ENCODE assay signal across 14 mouse cellular contexts in the genomic region with DNA sequence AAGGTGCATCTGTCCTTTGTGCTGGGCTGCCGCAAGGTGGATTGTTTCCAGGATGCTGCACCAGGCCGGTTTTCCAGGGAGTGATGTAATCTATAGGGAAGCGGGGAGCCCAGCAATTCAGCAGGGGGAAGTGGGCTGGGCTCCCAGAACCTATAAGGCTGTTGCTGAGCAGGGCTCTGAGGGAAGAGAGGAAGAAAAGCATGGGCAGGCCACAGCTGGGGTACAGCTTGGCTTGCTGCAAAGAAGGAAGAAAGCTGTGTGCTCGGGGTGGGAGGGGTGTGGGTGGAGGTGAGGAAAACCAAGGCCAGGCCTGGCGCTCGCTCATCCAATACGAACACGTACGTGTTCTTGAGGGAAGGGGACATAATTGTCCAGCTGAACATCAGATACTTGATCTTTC.
DNase-seq lines count a peak whose midpoint lies in the region; ATAC-seq and TF ChIP-seq lines count a peak whose summit lies in the region.
"Had no signal": no experiment of that assay in that cellular context is flagged by ENCODE, and none has a peak within 500 bp of the region (broad histone marks: within the 10 kb centered on the region; RNA-seq: fewer than 3 reads in every experiment).

No protein-coding gene starts in this region.

- no peaks in the 10 kb centered on the region for H3K9me3 ChIP-seq in heart, embryonic 10.5 days
- no peaks in the 10 kb centered on the region for H3K9me3 ChIP-seq in lung, embryonic 16.5 days (ENCODE audit: control insufficient read depth, low read length)
- no peaks in the 10 kb centered on the region for H3K9me3 ChIP-seq in lung, postnatal 0 days (ENCODE audit: low read length)
- no peaks in the 10 kb centered on the region for H3K9me3 ChIP-seq in embryonic facial prominence, embryonic 14.5 days (ENCODE audit: control insufficient read depth, low read length)
- no peaks in the 10 kb centered on the region for H3K9me3 ChIP-seq in stomach, embryonic 15.5 days
- H3K9me3 ChIP-seq: embryonic facial prominence, embryonic 12.5 days; heart, embryonic 13.5 days had no signal

- ATAC-seq in lung, embryonic 16.5 days (ENCODE audit: low read depth) = peak; percentile 71; the same call in 1 of the 2 replicates
- no peak for ATAC-seq in lung, postnatal 0 days
- ATAC-seq in embryonic facial prominence, embryonic 14.5 days (ENCODE audit: low read depth) = peak; percentile 65; the same call in 1 of the 2 replicates
- ATAC-seq in stomach, embryonic 15.5 days (ENCODE audit: insufficient read depth, low FRiP score, low read depth) = no peak
- no peak for ATAC-seq in CD4-positive, CD25-positive, alpha-beta regulatory T cell, adult 4 months
- ATAC-seq: inflammation-experienced regulatory T-cells, adult 6 months had no signal

- peaks cover 9% of the 10 kb centered on the region for H3K4me1 ChIP-seq in heart, embryonic 10.5 days
- peaks cover 6% of the 10 kb centered on the region; the same call in 1 of the 2 replicates for H3K4me1 ChIP-seq in lung, embryonic 16.5 days (replicated peaks; ENCODE audit: control insufficient read depth, insufficient read depth, low read length)
- H3K4me1 ChIP-seq in lung, postnatal 0 days (ENCODE audit: insufficient read depth, low read depth, low read length) = no peaks in the 10 kb centered on the region
- H3K4me1 ChIP-seq in embryonic facial prominence, embryonic 14.5 days (ENCODE audit: control insufficient read depth, insufficient read depth, low read length) = peaks cover 5% of the 10 kb centered on the region; the same call in 1 of the 2 replicates
- H3K4me1 ChIP-seq in stomach, embryonic 15.5 days = peaks cover 15% of the 10 kb centered on the region; the same call in 1 of the 2 replicates

- DNase-seq in heart, adult 11 months = peak; percentile 95
- DNase-seq in heart, embryonic 10.5 days (ENCODE audit: low spot score) = no peak
- DNase-seq in lung, postnatal 0 days (ENCODE audit: low spot score) = no peak
- peak; percentile 53 for DNase-seq in embryonic facial prominence, embryonic 14.5 days (ENCODE audit: low spot score)
- DNase-seq in retina, postnatal 1 day = no peak
- DNase-seq: adrenal gland, postnatal 14 days; cerebellum, adult 9-11 months; left cerebral cortex, postnatal 4 days had no signal

- H3K4me2 ChIP-seq in lung, embryonic 16.5 days (ENCODE audit: low read depth, low read length) = no peak overlapping the region
- no peak overlapping the region for H3K4me2 ChIP-seq in lung, postnatal 0 days (replicated peaks; ENCODE audit: low read depth, low read length)
- H3K4me2 ChIP-seq in embryonic facial prominence, embryonic 14.5 days (ENCODE audit: low read depth, low read length) = no peak overlapping the region
- H3K4me2 ChIP-seq in stomach, embryonic 15.5 days = no peak overlapping the region
- H3K4me2 ChIP-seq: embryonic facial prominence, embryonic 12.5 days; heart, embryonic 13.5 days had no signal

- no peaks in the 10 kb centered on the region for H3K27me3 ChIP-seq in heart, embryonic 10.5 days (ENCODE audit: insufficient read depth, poor library complexity, severe bottlenecking)
- H3K27me3 ChIP-seq in lung, embryonic 16.5 days (ENCODE audit: control insufficient read depth, insufficient read depth, low read depth, low read length) = no peaks in the 10 kb centered on the region
- H3K27me3 ChIP-seq in lung, postnatal 0 days (replicated peaks; ENCODE audit: insufficient read depth, low read length) = no peaks in the 10 kb centered on the region
- H3K27me3 ChIP-seq in embryonic facial prominence, embryonic 14.5 days (replicated peaks; ENCODE audit: control insufficient read depth, insufficient read depth, low read length) = no peaks in the 10 kb centered on the region
- H3K27me3 ChIP-seq in stomach, embryonic 15.5 days (replicated peaks) = no peaks in the 10 kb centered on the region
- H3K27me3 ChIP-seq: embryonic facial prominence, embryonic 12.5 days; heart, embryonic 13.5 days had no signal

- no peak for TF ChIP-seq EP300 in lung, postnatal 0 days (IDR thresholded peaks at IDR 0.05)

- H3K36me3 ChIP-seq in heart, embryonic 10.5 days = no peaks in the 10 kb centered on the region
- H3K36me3 ChIP-seq in lung, embryonic 16.5 days (ENCODE audit: control insufficient read depth, insufficient read depth, low read length) = no peaks in the 10 kb centered on the region
- H3K36me3 ChIP-seq in lung, postnatal 0 days (ENCODE audit: insufficient read depth, low read length) = no peaks in the 10 kb centered on the region
- no peaks in the 10 kb centered on the region for H3K36me3 ChIP-seq in embryonic facial prominence, embryonic 14.5 days (ENCODE audit: control insufficient read depth, insufficient read depth, low read length)
- H3K36me3 ChIP-seq in stomach, embryonic 15.5 days = no peaks in the 10 kb centered on the region
- H3K36me3 ChIP-seq: embryonic facial prominence, embryonic 12.5 days; heart, embryonic 13.5 days had no signal

- no peak overlapping the region for H3K9ac ChIP-seq in lung, embryonic 16.5 days (ENCODE audit: low read length)
- H3K9ac ChIP-seq in lung, postnatal 0 days (replicated peaks; ENCODE audit: low read depth) = no peak overlapping the region
- H3K9ac ChIP-seq in embryonic facial prominence, embryonic 14.5 days (ENCODE audit: low read depth, low read length) = 0 out of 2 replicates have a peak overlapping the region, but pooled peaks have one; percentile 0
- no peak overlapping the region for H3K9ac ChIP-seq in stomach, embryonic 15.5 days
- H3K9ac ChIP-seq: embryonic facial prominence, embryonic 12.5 days; heart, embryonic 13.5 days had no signal

- 74% methylated on average over 9 of the region's 9 CpGs for WGBS in heart, embryonic 10.5 days
- WGBS in lung, embryonic 16.5 days = 65% methylated on average over 9 of the region's 9 CpGs
- 60% methylated on average over 9 of the region's 9 CpGs for WGBS in lung, postnatal 0 days
- WGBS in embryonic facial prominence, embryonic 14.5 days = 50% methylated on average over 9 of the region's 9 CpGs
- 54% methylated on average over 9 of the region's 9 CpGs for WGBS in stomach, embryonic 15.5 days

- no peak overlapping the region for H3K4me3 ChIP-seq in heart, embryonic 10.5 days
- H3K4me3 ChIP-seq in lung, embryonic 16.5 days (ENCODE audit: low read length) = no peak overlapping the region
- H3K4me3 ChIP-seq in lung, postnatal 0 days (ENCODE audit: low read depth, low read length) = no peak overlapping the region
- no peak overlapping the region for H3K4me3 ChIP-seq in embryonic facial prominence, embryonic 14.5 days (ENCODE audit: low read depth, low read length)
- no peak overlapping the region for H3K4me3 ChIP-seq in stomach, embryonic 15.5 days (replicated peaks)
- H3K4me3 ChIP-seq: embryonic facial prominence, embryonic 12.5 days; heart, embryonic 13.5 days had no signal

- no peak for TF ChIP-seq CTCF in lung, postnatal 0 days (IDR thresholded peaks at IDR 0.05)

- no peak overlapping the region for H3K27ac ChIP-seq in heart, embryonic 10.5 days
- H3K27ac ChIP-seq in lung, embryonic 16.5 days (ENCODE audit: low read length) = no peak overlapping the region; the same call in 1 of the 2 replicates
- H3K27ac ChIP-seq in lung, postnatal 0 days (ENCODE audit: low read length) = no peak overlapping the region
- no peak overlapping the region; the same call in 1 of the 2 replicates for H3K27ac ChIP-seq in embryonic facial prominence, embryonic 14.5 days (replicated peaks; ENCODE audit: low read depth, low read length)
- H3K27ac ChIP-seq in stomach, embryonic 15.5 days = peak overlapping the region; percentile 80
- H3K27ac ChIP-seq: embryonic facial prominence, embryonic 12.5 days; heart, embryonic 13.5 days had no signal

Comparison
In these comparisons a context has a peak if more than half of its experiments do, and no peak if none do; other contexts are left out.
1. DNase-seq: peak in heart, adult 11 months (single experiment) and embryonic facial prominence, embryonic 14.5 days (single experiment); none in heart, embryonic 10.5 days (single experiment), lung, postnatal 0 days (single experiment) and retina, postnatal 1 day (single experiment).
2. ATAC-seq: peak in lung, embryonic 16.5 days (single experiment) and embryonic facial prominence, embryonic 14.5 days (single experiment); none in lung, postnatal 0 days (single experiment), stomach, embryonic 15.5 days (single experiment) and CD4-positive, CD25-positive, alpha-beta regulatory T cell, adult 4 months (single experiment).